Mouse (Mus musculus) limb, embryonic 11.5 days (tissue): ENCODE results near the gene Scgb1b11. TPM values are rescaled to one million over a fixed set of nuclear protein-coding genes. Genes with fewer than 3 reads are reported as not detected.
"Not testable (repeated sequence)": the region's sequence is repeated elsewhere in the genome, so short reads cannot be mapped to it uniquely, and the experiment has no call there.

ENCODE experiments used
- ATAC-seq: fragments of 200-750 bp; cut with Nextera tagmentation; 2 replicates; pipeline ENCODE4 v1.8.0; 2017; ENCODE audit warnings: low read depth; ENCODE audit not compliant: insufficient number of reproducible peaks, low FRiP score, low TSS enrichment
- DNase-seq: peaks from one replicate; pipeline ENCODE4 v3.0.0-alpha.2; 2015; ENCODE audit warnings: low spot score
- H3K27ac ChIP-seq: fragments of 300-500 bp; sonication (generic); replicated peaks from 2 replicates; pipeline ENCODE4 v1.5.1; 2014; ENCODE audit warnings: low read depth, mild to moderate bottlenecking, low read length
- H3K27me3 ChIP-seq: fragments of 300-500 bp; sonication (generic); 2 replicates; pipeline ENCODE4 v1.6.1; 2014; ENCODE audit warnings: mild to moderate bottlenecking, low read length, mixed read lengths; ENCODE audit not compliant: control insufficient read depth, insufficient read depth
- H3K36me3 ChIP-seq: fragments of 300-500 bp; sonication (generic); 2 replicates; pipeline ENCODE4 v1.6.1; 2014; ENCODE audit warnings: mild to moderate bottlenecking, low read length, moderate library complexity, mixed read lengths; ENCODE audit not compliant: control insufficient read depth, insufficient read depth
- H3K4me1 ChIP-seq: fragments of 300-500 bp; sonication (generic); 2 replicates; pipeline ENCODE4 v1.6.1; 2014; ENCODE audit warnings: low read length, mixed read lengths; ENCODE audit not compliant: control insufficient read depth, insufficient read depth
- H3K4me2 ChIP-seq: fragments of 300-500 bp; sonication (generic); 2 replicates; pipeline ENCODE4 v1.6.1; 2014; ENCODE audit warnings: low read depth, mild to moderate bottlenecking, moderate library complexity; ENCODE audit not compliant: severe bottlenecking
- H3K4me3 ChIP-seq: fragments of 300-500 bp; sonication (generic); 2 replicates; pipeline ENCODE4 v1.5.1; 2014; ENCODE audit warnings: low read depth, low read length
- H3K9ac ChIP-seq: fragments of 300-500 bp; sonication (generic); 2 replicates; pipeline ENCODE4 v1.6.1; 2014; ENCODE audit warnings: mild to moderate bottlenecking, low read length
- H3K9me3 ChIP-seq: fragments of 300-500 bp; sonication (generic); 2 replicates; pipeline ENCODE4 v1.6.1; 2016; ENCODE audit warnings: low read length; ENCODE audit not compliant: control insufficient read depth
- WGBS: fragments of 180-500 bp; shearing (Covaris S2); extraction: QIAGEN DNeasy Blood & Tissue Kit; methylation state at CpG from one replicate; pipeline ENCODE4 v1.1.7; 2014; 5-methylcytosine and 5-hydroxymethylcytosine counted together
- polyA plus RNA-seq: library from polyadenylated mRNA; unstranded; fragments of >200 nt; fragmentation: Nextera tagmentation; extraction: Ambion mirVana; gene quantifications from 2 replicates; pipeline ENCODE4 v1.2.1, GENCODE M21; 2014

Gene Scgb1b11
- polyA plus RNA-seq: not detected in 2 replicates

GRCm38 (mm10) chr7:32222540-32222939 is at the start of gene Scgb1b11:
Scgb1b11 (plus strand) TSS chr7:32222840.
- not testable (repeated sequence) for H3K27me3 ChIP-seq, H3K4me3 ChIP-seq, ATAC-seq, H3K9ac ChIP-seq, H3K9me3 ChIP-seq, H3K27ac ChIP-seq, DNase-seq, H3K36me3 ChIP-seq, H3K4me1 ChIP-seq, H3K4me2 ChIP-seq
- WGBS: no CpG with 5 or more reads among the region's 2 CpGs

- H3K36me3 ChIP-seq, H3K4me1 ChIP-seq, ATAC-seq, H3K9me3 ChIP-seq, H3K4me2 ChIP-seq, H3K27ac ChIP-seq, H3K4me3 ChIP-seq, H3K27me3 ChIP-seq, H3K9ac ChIP-seq, DNase-seq: not testable (repeated sequence)
- 95% methylated on average over 1 of the region's 2 CpGs for WGBS
These were observed 11.6 kb upstream of the Scgb1b11 start, which contains the start of gene Scgb2b11 for GRCm38 (mm10) chr7:32211045-32211444. Scgb2b11 (minus strand) TSS chr7:32211145.

Other genes starting within 250 kb of the Scgb1b11 start
- not detected in 2 replicates for gene Scgb1b10, start 122.0 kb upstream of the Scgb1b11 start, polyA plus RNA-seq
- not detected in 2 replicates for gene Scgb2b11, start 11.7 kb upstream of the Scgb1b11 start, polyA plus RNA-seq
- not detected in 2 replicates for gene Scgb2b12, start 104.4 kb downstream of the Scgb1b11 start, polyA plus RNA-seq
- gene Scgb1b12, start 111.3 kb downstream of the Scgb1b11 start, polyA plus RNA-seq: not detected in 2 replicates
- gene Scgb1b29, start 218.7 kb downstream of the Scgb1b11 start, polyA plus RNA-seq: not detected in 2 replicates